ENCODE assay signal across 15 mouse cellular contexts in the genomic region with DNA sequence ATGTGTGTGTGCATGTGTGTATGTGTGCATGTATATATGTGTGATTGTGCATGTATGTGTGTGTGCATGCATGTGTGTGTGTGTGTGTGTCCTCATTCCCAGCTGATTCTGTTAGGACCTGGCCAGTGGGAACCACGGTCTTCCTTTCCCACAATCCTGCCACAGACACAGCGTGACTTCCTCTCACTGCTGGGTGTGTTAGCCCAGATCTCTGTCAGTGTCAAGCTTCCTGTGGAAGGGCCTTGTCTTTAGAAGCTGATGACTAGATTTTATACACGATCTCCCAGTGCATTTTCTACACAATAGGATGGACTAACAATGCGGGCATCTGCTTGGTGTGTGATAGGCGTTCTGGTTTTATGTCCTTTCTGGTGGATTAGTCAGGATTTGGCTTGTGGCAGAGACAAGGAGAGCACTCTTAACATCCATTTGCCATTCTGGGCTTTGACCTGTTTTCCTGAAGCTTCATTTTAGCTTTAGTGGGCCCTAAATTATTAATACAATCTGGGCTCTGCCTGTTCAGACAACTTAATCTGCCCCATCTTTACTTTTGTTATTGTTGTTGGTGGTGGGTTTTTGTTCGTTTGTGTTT.
DNase-seq lines count a peak whose midpoint lies in the region; ATAC-seq and TF ChIP-seq lines count a peak whose summit lies in the region.
"Had no signal": no experiment of that assay in that cellular context is flagged by ENCODE, and none has a peak within 500 bp of the region (broad histone marks: within the 10 kb centered on the region; RNA-seq: fewer than 3 reads in every experiment).

No protein-coding gene starts in this region.

- H3K27ac ChIP-seq in forebrain, postnatal 0 days (ENCODE audit: low read depth, low read length): 0 out of 2 replicates have a peak overlapping the region, but pooled peaks have one; percentile 36
- H3K27ac ChIP-seq in forebrain, embryonic 11.5 days (ENCODE audit: low read depth, low read length): no peak overlapping the region
- peak overlapping the region; percentile 60 for H3K27ac ChIP-seq in hindbrain, embryonic 16.5 days (ENCODE audit: low read depth, low read length)
- H3K27ac ChIP-seq in neural tube, embryonic 14.5 days (ENCODE audit: low read depth, low read length): peak overlapping the region; percentile 86
- no peak overlapping the region for H3K27ac ChIP-seq in kidney, embryonic 14.5 days (ENCODE audit: low read depth, low read length)
- H3K27ac ChIP-seq: stomach, postnatal 0 days had no signal

- H3K27me3 ChIP-seq in forebrain, postnatal 0 days (ENCODE audit: insufficient read depth, low read length): no peaks in the 10 kb centered on the region
- H3K27me3 ChIP-seq in forebrain, embryonic 11.5 days (ENCODE audit: control insufficient read depth, insufficient read depth, low read length): no peaks in the 10 kb centered on the region
- no peaks in the 10 kb centered on the region for H3K27me3 ChIP-seq in hindbrain, embryonic 16.5 days (replicated peaks; ENCODE audit: control insufficient read depth, insufficient read depth, low read length)
- H3K27me3 ChIP-seq in neural tube, embryonic 14.5 days (ENCODE audit: control insufficient read depth, insufficient read depth, low read length): no peaks in the 10 kb centered on the region
- H3K27me3 ChIP-seq in kidney, embryonic 14.5 days (ENCODE audit: control insufficient read depth, insufficient read depth, low read length): no peaks in the 10 kb centered on the region
- H3K27me3 ChIP-seq: heart, embryonic 12.5 days; Patski had no signal

- no peak overlapping the region for H3K4me3 ChIP-seq in forebrain, postnatal 0 days (ENCODE audit: low read depth, low read length)
- no peak overlapping the region for H3K4me3 ChIP-seq in forebrain, embryonic 11.5 days (ENCODE audit: low read depth, low read length)
- H3K4me3 ChIP-seq in hindbrain, embryonic 16.5 days (ENCODE audit: low read length): no peak overlapping the region
- H3K4me3 ChIP-seq in neural tube, embryonic 14.5 days (ENCODE audit: low read depth, low read length): no peak overlapping the region
- H3K4me3 ChIP-seq in kidney, embryonic 14.5 days (ENCODE audit: low read length): no peak overlapping the region
- H3K4me3 ChIP-seq: heart, embryonic 12.5 days had no signal

- H3K9ac ChIP-seq in forebrain, postnatal 0 days: no peak overlapping the region
- no peak overlapping the region for H3K9ac ChIP-seq in forebrain, embryonic 11.5 days (ENCODE audit: low read length)
- no peak overlapping the region for H3K9ac ChIP-seq in hindbrain, embryonic 16.5 days (ENCODE audit: low read depth, low read length)
- H3K9ac ChIP-seq in neural tube, embryonic 14.5 days (replicated peaks; ENCODE audit: low read depth, low read length): no peak overlapping the region
- H3K9ac ChIP-seq in kidney, embryonic 14.5 days (ENCODE audit: low read depth, low read length): no peak overlapping the region
- H3K9ac ChIP-seq: heart, embryonic 12.5 days had no signal

- TF ChIP-seq CTCF in forebrain, postnatal 0 days (IDR thresholded peaks at IDR 0.05; ENCODE audit: low read depth): no peak

- peaks cover 21% of the 10 kb centered on the region for H3K4me1 ChIP-seq in forebrain, postnatal 0 days (ENCODE audit: insufficient read depth)
- H3K4me1 ChIP-seq in forebrain, embryonic 11.5 days (replicated peaks; ENCODE audit: control insufficient read depth, insufficient read depth, low read length): peaks cover 7% of the 10 kb centered on the region; the same call in 1 of the 2 replicates
- peaks cover 23% of the 10 kb centered on the region for H3K4me1 ChIP-seq in hindbrain, embryonic 16.5 days (ENCODE audit: control insufficient read depth, insufficient read depth, low read depth, low read length)
- peaks cover 52% of the 10 kb centered on the region for H3K4me1 ChIP-seq in neural tube, embryonic 14.5 days (ENCODE audit: control insufficient read depth, insufficient read depth, low read length)
- peaks cover 18% of the 10 kb centered on the region for H3K4me1 ChIP-seq in kidney, embryonic 14.5 days (ENCODE audit: control insufficient read depth, insufficient read depth, low read length)

- no peak for ATAC-seq in forebrain, postnatal 0 days
- no peak for ATAC-seq in forebrain, embryonic 11.5 days (replicated peaks; ENCODE audit: low FRiP score)
- no peak for ATAC-seq in hindbrain, embryonic 16.5 days
- ATAC-seq in neural tube, embryonic 14.5 days (ENCODE audit: low read depth): 0 out of 2 replicates have a peak, but pooled peaks have one; percentile 15
- ATAC-seq in kidney, embryonic 14.5 days (ENCODE audit: low FRiP score, low TSS enrichment): no peak
- ATAC-seq: CD4-positive, CD25-positive, alpha-beta regulatory T cell, adult 4 months; Patski had no signal

- no peaks in the 10 kb centered on the region for H3K9me3 ChIP-seq in forebrain, postnatal 0 days (ENCODE audit: low read length)
- H3K9me3 ChIP-seq in forebrain, embryonic 11.5 days (ENCODE audit: control insufficient read depth, low read length): no peaks in the 10 kb centered on the region
- no peaks in the 10 kb centered on the region for H3K9me3 ChIP-seq in hindbrain, embryonic 16.5 days (ENCODE audit: control insufficient read depth, low read length)
- H3K9me3 ChIP-seq in neural tube, embryonic 14.5 days (ENCODE audit: control insufficient read depth, low read length): no peaks in the 10 kb centered on the region
- H3K9me3 ChIP-seq in kidney, embryonic 14.5 days (ENCODE audit: control insufficient read depth, low read length): no peaks in the 10 kb centered on the region
- H3K9me3 ChIP-seq: heart, embryonic 12.5 days had no signal

- WGBS in forebrain, postnatal 0 days: 60% methylated on average over 6 of the region's 6 CpGs
- WGBS in forebrain, embryonic 11.5 days: 54% methylated on average over 6 of the region's 6 CpGs
- 35% methylated on average over 6 of the region's 6 CpGs for WGBS in hindbrain, embryonic 16.5 days
- 27% methylated on average over 6 of the region's 6 CpGs for WGBS in neural tube, embryonic 14.5 days
- 63% methylated on average over 6 of the region's 6 CpGs for WGBS in kidney, embryonic 14.5 days

- no peak for DNase-seq in forebrain, postnatal 0 days
- no peak for DNase-seq in forebrain, embryonic 11.5 days (ENCODE audit: low spot score)
- peak; percentile 67 for DNase-seq in cerebellum, adult 9-11 months
- DNase-seq in liver: no peak
- DNase-seq in lung, postnatal 10 days: no peak
- DNase-seq: adrenal gland, adult 2 months; kidney, postnatal 4 days; lung, postnatal 14 days had no signal

- H3K36me3 ChIP-seq in forebrain, postnatal 0 days (ENCODE audit: insufficient read depth): no peaks in the 10 kb centered on the region
- no peaks in the 10 kb centered on the region for H3K36me3 ChIP-seq in forebrain, embryonic 11.5 days (ENCODE audit: control insufficient read depth, insufficient read depth, low read length)
- H3K36me3 ChIP-seq in hindbrain, embryonic 16.5 days (ENCODE audit: control insufficient read depth, insufficient read depth, low read length): no peaks in the 10 kb centered on the region
- H3K36me3 ChIP-seq in neural tube, embryonic 14.5 days (ENCODE audit: control insufficient read depth, insufficient read depth, low read length): no peaks in the 10 kb centered on the region
- H3K36me3 ChIP-seq in kidney, embryonic 14.5 days (ENCODE audit: control insufficient read depth, insufficient read depth, low read length): no peaks in the 10 kb centered on the region
- H3K36me3 ChIP-seq: heart, embryonic 12.5 days had no signal

- H3K4me2 ChIP-seq in forebrain, postnatal 0 days (ENCODE audit: low read depth): no peak overlapping the region
- no peak overlapping the region for H3K4me2 ChIP-seq in forebrain, embryonic 11.5 days (ENCODE audit: low read depth, low read length, severe bottlenecking)
- no peak overlapping the region for H3K4me2 ChIP-seq in hindbrain, embryonic 16.5 days (ENCODE audit: low read length)
- peak overlapping the region; percentile 27; the same call in 1 of the 2 replicates for H3K4me2 ChIP-seq in neural tube, embryonic 14.5 days (ENCODE audit: low read depth, low read length)
- no peak overlapping the region for H3K4me2 ChIP-seq in kidney, embryonic 14.5 days (replicated peaks; ENCODE audit: low read depth, low read length)
- H3K4me2 ChIP-seq: heart, embryonic 12.5 days had no signal

Comparison
In these comparisons a context has a peak if more than half of its experiments do, and no peak if none do; other contexts are left out.
1. H3K27ac ChIP-seq: peak in forebrain, postnatal 0 days (single experiment), hindbrain, embryonic 16.5 days (single experiment) and neural tube, embryonic 14.5 days (single experiment); none in forebrain, embryonic 11.5 days (single experiment) and kidney, embryonic 14.5 days (single experiment).